Mouse (Mus musculus): ENCODE measurements around the gene Klf3. TPM values are rescaled to one million over a fixed set of nuclear protein-coding genes. Genes with fewer than 3 reads are reported as not detected.
A peak's percentile ranks its signal among the peaks of the same experiment; 100 is the strongest.
"Not testable (repeated sequence)": the region's sequence is repeated elsewhere in the genome, so short reads cannot be mapped to it uniquely, and the experiment has no call there.

Gene Klf3
- total RNA-seq, 2 experiments from 2014 or later = 25.7 to 27.3 TPM

DNA sequence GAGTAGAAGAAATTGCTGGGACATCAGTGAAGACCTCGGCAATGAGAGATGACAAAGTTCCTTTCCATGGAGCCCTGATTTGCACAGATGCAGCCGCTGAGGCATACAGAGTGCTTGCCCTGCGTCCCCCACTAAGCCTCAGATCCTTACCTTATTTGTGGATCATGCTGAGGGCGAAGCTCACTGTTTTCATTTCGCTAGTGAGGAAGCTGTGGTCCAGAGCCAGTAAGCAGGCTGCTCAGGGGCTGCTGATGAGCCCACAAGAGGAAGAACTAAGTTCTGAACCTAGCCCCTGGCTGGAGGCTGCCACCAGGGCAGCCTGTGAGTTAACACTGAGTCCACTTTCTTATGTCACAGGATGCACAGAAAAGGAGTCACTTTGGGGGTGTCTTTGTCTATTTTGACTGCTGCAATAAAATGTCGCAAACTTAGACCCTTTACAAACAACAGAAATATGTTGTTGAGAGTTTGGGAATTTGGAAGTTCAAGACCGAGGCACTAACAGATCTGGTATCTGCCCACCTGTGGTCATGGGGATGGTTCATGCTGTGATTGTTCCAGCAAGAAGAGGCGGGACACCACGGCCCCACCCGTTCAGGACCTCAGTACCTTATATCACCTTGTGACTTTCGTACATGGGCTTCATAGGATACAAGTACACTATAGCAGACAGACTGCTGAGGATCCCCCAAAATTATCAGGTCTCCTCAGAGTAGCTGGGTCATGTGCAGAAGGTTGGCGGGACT is 62.2 kb downstream of the Klf3 start:
- DNase-seq (ENCODE audit: extremely low spot score in 1 of 2, low spot score in 2 of 2) = no peak
- intact Hi-C loops (cut with DNase I) = loop anchor here (10.0 kb wide), 1 partner anchor 361 kb away; no protein-coding TSS in a partner anchor

DNA sequence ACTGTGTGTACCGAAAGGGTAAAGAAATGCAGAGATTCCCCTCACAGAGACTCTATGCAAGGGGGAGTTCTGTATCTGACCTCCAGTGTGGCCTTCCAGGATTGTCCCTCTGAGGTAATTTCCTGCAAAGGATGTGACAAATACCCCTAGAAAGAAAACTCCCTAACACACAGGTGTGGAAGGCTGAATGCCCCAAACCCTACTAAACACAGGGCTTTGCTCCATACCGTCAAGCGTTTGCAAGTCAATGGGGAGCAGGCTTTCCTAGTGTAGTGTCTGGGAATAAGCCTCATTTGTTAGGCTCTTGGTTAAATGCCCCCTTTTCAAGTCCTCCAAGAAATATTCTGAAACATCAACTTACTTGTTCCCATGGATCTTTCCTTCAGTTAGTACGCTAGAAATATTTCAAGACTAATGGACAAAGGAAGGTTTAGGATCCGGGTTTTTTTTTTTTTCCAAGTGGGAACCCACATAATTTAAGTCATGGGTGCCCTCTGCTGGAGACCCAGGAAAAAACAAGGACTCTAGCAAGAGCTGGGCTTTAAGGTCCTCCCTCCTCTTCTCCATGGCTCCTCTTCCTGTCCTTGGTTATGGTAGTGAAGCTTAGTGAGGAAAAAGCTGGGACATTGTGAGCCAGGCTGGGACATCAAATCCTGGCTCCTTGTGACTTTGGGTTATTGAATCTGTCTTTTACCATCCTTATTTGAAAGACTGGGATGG is 63.3 kb downstream of the Klf3 start:
- intact Hi-C loops (cut with DNase I) = loop anchor here (2.0 to 10.0 kb wide), 2 partner anchors 362 to 484 kb away; no protein-coding TSS in a partner anchor
- peak; percentile 80 to 90 for DNase-seq (ENCODE audit: extremely low spot score in 1 of 2, low spot score in 2 of 2)

DNA sequence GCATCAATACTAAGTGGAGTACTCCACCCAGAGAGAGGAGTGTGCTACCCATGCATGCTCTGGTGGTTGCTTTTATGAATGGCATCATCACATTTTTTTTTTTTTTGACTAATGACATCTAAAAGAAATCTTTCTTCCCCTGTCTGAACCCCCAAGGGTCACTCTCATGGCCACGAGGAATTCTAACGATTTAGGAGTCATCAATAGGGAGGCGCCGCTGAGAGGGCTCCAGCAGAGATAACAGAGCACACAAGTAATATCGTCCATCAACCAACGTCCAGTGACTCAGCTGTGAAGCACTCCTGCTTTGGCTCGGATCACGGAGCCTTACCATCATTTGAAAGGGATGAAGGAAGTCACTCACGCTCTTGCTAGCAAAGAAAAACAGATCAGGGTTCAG is 63.9 kb downstream of the Klf3 start:
- intact Hi-C loops (cut with DNase I) = loop anchor here (2.0 to 10.0 kb wide), 2 partner anchors 362 to 484 kb away; no protein-coding TSS in a partner anchor
- no peak for DNase-seq (ENCODE audit: extremely low spot score in 1 of 2, low spot score in 2 of 2)

DNA sequence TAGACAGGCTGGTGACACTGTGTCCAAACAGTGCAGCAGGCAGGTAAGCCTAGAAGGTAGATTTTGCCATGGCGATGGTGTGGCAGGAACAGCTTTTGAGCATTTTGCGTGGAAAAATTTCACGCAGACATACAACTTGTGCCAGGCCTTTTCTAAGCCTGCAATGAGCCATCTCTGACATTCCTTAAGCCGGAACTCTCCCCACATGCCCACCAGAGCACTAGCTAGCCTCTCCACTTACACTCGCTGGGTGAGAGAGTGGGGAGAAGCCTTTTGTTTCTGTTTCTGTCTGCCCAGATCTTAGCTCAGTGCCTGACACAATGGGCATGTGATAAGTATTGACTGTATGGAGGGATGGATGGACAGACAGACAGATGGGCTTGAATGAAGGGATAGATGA is 64.4 kb downstream of the Klf3 start:
- no peak for DNase-seq (ENCODE audit: extremely low spot score in 1 of 2, low spot score in 2 of 2)
- intact Hi-C loops (cut with DNase I) = loop anchor here (2.0 to 10.0 kb wide), 2 partner anchors 363 to 485 kb away; no protein-coding TSS in a partner anchor

DNA sequence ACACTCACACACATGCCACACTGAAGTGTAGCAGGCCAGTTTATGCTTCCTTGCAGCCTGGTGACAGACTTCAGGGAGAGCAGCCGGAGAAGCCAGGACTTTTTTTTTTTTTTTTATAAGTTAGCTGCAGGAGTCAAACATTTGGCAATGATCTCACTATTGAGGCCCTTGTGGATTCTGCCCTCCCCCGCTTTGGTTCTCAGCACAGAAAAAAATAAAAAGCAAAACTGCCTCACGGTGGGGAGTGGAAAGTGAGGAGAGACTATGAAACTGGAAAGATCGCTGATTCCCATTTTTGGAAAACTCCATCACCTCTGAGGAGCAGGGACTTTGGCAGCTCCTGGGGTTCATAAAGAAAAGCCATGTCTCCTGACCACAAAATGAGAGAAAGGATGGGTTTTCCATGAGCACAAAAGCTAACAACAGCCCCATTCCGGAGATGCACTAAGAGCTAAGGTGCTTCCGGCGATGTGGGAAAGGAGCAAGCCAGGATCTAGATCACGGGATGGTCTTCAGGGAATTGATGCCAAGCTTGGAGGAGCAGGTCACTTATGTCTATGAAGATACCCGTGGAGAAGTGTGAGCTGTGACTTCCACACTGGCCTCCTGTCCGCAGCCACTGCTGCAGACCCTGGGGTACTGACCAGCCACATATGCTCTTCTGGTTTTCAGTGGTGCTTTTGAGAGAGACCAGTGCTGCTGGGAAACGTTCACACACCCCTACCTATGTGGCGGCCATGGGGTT is 73.1 kb downstream of the Klf3 start:
- no peak for DNase-seq (ENCODE audit: extremely low spot score in 1 of 2, low spot score in 2 of 2)
- intact Hi-C loops (cut with DNase I) = no loop called here

DNA sequence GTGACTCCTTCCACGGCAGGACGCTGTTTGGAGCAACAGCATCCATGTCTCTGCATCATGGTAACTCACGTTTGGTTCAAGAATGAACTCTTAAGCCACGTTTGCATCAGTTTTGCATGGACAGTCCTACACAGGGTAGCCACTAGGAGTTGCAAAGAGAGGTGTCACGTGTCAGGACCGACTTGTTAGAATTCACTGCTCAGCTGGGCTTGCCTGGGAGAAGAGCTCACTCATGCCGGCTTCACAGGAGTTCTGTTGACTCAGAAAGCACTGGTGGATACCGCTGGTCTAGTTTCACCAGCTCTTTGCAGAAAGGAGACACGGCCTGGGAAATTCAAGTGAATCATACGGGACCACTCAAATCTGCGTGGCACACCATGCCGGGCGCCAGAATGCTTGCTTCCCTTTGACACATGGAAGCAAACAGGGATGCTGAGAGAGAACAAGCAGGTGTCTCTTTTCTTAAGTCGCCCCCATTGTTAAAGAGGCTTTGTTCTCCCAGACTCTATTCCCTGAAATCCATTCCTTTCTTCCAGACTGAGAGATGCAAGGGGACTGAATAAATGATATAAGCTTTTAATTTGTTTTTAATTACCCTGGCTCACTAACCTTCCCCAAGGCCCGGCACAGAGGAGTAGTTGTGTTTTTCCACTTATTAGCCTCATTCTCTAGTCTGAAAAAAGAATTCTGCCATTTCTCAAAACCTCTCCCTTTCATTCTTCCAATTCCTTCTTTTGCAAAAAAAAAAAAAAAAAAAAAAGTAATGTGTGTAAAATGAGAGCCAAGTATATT is 74.2 kb downstream of the Klf3 start:
- intact Hi-C loops (cut with DNase I) = no loop called here
- no peak for DNase-seq (ENCODE audit: extremely low spot score in 1 of 2, low spot score in 2 of 2)

DNA sequence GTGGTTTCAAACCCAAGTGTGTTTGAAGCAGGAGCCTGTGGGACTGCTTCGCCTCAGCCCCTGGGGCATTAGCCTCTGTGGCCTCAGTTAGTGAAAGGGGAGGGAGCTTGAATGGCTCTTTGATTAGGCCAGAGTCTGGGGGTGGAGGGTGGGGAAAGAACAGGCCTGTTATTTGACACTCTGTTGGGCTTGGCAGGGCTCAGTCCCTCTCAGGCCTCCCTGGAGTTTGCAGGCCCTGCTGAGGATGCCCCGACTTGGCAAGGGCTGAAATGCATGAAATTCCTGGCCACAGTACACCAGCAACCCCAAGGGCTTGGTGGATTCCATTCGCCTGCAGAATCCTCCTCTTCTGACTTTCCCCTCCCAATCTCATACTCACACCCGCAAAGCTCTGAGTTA is 74.8 kb downstream of the Klf3 start:
- DNase-seq (ENCODE audit: extremely low spot score in 1 of 2, low spot score in 2 of 2) = peak in 1 of 2 experiments; percentile 79
- intact Hi-C loops (cut with DNase I) = no loop called here

DNA sequence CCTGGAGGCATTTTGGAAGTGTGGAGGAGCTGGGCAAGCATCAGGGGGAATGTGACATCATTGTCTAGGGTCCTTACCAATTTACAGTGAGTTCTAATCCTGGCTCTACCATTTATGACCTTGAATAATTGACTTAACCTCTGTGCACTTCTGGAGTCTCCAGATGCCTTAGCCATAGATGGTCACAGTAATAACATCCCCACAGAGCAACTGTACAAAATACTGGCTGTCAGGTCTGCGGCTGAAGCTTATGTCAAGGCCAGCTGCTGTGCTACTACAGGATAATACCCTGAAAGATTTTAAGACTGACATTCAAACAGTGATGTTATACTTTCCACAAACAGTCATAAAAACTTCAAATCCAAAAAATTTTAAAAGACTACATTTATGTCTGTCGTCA is 75.3 kb downstream of the Klf3 start:
- no peak for DNase-seq (ENCODE audit: extremely low spot score in 1 of 2, low spot score in 2 of 2)
- intact Hi-C loops (cut with DNase I) = no loop called here

DNA sequence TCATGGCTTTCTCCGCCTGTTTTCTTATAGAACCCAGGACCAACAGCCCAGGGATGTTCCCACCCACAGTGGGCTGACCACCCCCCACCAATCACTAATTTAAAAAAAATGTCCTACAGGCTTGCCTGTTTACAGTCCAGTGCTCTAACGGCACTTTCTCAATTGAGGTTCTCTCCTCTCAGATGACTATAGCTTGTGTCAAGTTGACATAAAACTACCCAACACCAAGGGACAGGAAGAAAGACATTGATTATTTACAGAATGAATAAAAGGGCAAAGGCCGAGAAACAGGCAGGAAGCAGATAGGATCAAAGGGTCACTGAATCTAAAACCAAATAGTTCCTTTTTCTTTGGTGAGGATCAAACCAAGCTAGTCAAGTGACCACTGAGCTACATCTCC is 76.1 kb downstream of the Klf3 start:
- DNase-seq (ENCODE audit: extremely low spot score in 1 of 2, low spot score in 2 of 2) = no peak
- intact Hi-C loops (cut with DNase I) = no loop called here

DNA sequence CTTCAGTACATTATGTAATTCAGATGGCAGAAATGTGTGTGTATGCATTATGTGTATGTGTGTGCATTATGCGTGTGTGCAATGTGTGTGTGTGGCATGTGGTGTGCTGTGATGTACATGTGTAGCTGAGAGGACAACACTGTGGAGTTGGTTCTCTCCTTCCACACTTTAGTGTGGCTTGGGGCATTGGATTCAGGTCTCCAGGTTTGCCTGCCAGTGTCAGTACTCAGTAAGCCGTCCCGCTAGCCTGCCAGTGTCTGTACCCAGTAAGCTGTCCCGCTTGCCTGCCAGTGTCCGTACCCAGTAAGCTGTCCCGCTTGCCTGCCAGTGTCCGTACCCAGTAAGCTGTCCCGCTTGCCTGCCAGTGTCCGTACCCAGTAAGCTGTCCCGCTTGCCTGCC is 78.4 kb downstream of the Klf3 start:
- intact Hi-C loops (cut with DNase I) = loop anchor here (10.0 kb wide), 2 partner anchors 83 to 373 kb away; partner anchors contain the start of gene Tlr6
- not testable (repeated sequence) for DNase-seq (ENCODE audit: extremely low spot score in 1 of 2, low spot score in 2 of 2)

DNA sequence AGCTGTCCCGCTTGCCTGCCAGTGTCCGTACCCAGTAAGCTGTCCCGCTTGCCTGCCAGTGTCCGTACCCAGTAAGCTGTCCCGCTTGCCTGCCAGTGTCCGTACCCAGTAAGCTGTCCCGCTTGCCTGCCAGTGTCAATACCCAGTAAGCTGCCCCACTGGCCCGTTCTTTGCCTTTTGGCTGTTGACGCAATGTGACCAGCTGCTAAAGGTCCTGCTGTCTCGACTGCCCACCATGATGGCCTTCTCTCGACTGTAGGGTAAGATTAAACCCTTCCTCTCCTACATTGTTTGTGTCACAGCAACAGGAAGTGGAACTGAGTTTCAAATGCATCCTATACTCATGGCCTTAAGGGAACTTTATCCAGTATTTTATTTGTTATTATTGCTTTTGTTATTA is 78.8 kb downstream of the Klf3 start:
- DNase-seq (ENCODE audit: extremely low spot score in 1 of 2, low spot score in 2 of 2) = not testable (repeated sequence)
- intact Hi-C loops (cut with DNase I) = loop anchor here (10.0 kb wide), 2 partner anchors 83 to 373 kb away; partner anchors contain the start of gene Tlr6

Other genes with a start within 250 kb of the Klf3 start
- under 1 TPM; 0.30 to 0.32 TPM for gene Tlr1, start 130.2 kb downstream of the Klf3 start, total RNA-seq (2021)
- under 1 TPM; 0.55 to 0.64 TPM for gene Tlr6, start 156.7 kb downstream of the Klf3 start, total RNA-seq (2021)
- 1 to 10 TPM; 7.2 to 8.4 TPM for gene Fam114a1, start 166.7 kb downstream of the Klf3 start, total RNA-seq (2021)

All from left cerebral cortex, postnatal 10 days (tissue).